Mouse (Mus musculus): ENCODE measurements around the gene Slc2a5. TPM values are rescaled to one million over a fixed set of nuclear protein-coding genes. Genes with fewer than 3 reads are reported as not detected.

Slc2a5 gene
- polyA plus RNA-seq, 1 experiment from 2014 or later, result 0.14 TPM

GRCm38 (mm10) chr4:150080330-150080967 lies 38.6 kb upstream of the Slc2a5 start:
- Histone ChIP-seq H3K36me3 (ENCODE audit: control insufficient read depth, insufficient read depth, low read length) (no peaks in the 10 kb centered on the region), H3K9me3 (ENCODE audit: control insufficient read depth, low read length) (no peaks in the 10 kb centered on the region), H3K27ac (ENCODE audit: low read depth, low read length) (no peak overlapping the region), H3K9ac (ENCODE audit: low read depth, low read length) (no peak overlapping the region), H3K4me3 (ENCODE audit: low read depth, low read length) (no peak overlapping the region), H3K4me2 (no peak overlapping the region), H3K27me3 (replicated peaks; ENCODE audit: control insufficient read depth, insufficient read depth, low read length) (peaks cover 5% of the 10 kb centered on the region; the same call in 1 of the 2 replicates), H3K4me1 (replicated peaks; ENCODE audit: control insufficient read depth, insufficient read depth, low read length) (no peaks in the 10 kb centered on the region)
- no peak for DNase-seq (ENCODE audit: low spot score)
- ATAC-seq (replicated peaks; ENCODE audit: low FRiP score), result no peak
- 83% methylated on average over 11 of the region's 11 CpGs for WGBS

GRCm38 (mm10) chr4:150085366-150085765 lies 33.7 kb upstream of the Slc2a5 start:
- no peak overlapping the region for H3K4me3 ChIP-seq (ENCODE audit: low read depth, low read length)
- ATAC-seq (replicated peaks; ENCODE audit: low FRiP score) (no peak), DNase-seq (ENCODE audit: low spot score) (no peak)
- H3K27ac ChIP-seq (ENCODE audit: low read depth, low read length), result no peak overlapping the region
- no peak overlapping the region for H3K9ac ChIP-seq (ENCODE audit: low read depth, low read length)
- 66% methylated on average over 4 of the region's 4 CpGs for WGBS
- no peaks in the 10 kb centered on the region for H3K36me3 ChIP-seq (ENCODE audit: control insufficient read depth, insufficient read depth, low read length)
- H3K9me3 ChIP-seq (ENCODE audit: control insufficient read depth, low read length), result no peaks in the 10 kb centered on the region
- peaks cover 6% of the 10 kb centered on the region; the same call in 1 of the 2 replicates for H3K4me1 ChIP-seq (replicated peaks; ENCODE audit: control insufficient read depth, insufficient read depth, low read length)
- H3K27me3 ChIP-seq (replicated peaks; ENCODE audit: control insufficient read depth, insufficient read depth, low read length), result peaks cover 26% of the 10 kb centered on the region
- no peak overlapping the region for H3K4me2 ChIP-seq

- Histone ChIP-seq H3K4me1 (replicated peaks; ENCODE audit: control insufficient read depth, insufficient read depth, low read length) (peaks cover 6% of the 10 kb centered on the region; the same call in 1 of the 2 replicates), H3K4me3 (ENCODE audit: low read depth, low read length) (peak overlapping the region; percentile 64), H3K27ac (ENCODE audit: low read depth, low read length) (no peak overlapping the region), H3K9me3 (ENCODE audit: control insufficient read depth, low read length) (no peaks in the 10 kb centered on the region), H3K4me2 (peak overlapping the region; percentile 100), H3K36me3 (ENCODE audit: control insufficient read depth, insufficient read depth, low read length) (no peaks in the 10 kb centered on the region), H3K27me3 (replicated peaks; ENCODE audit: control insufficient read depth, insufficient read depth, low read length) (peaks cover 37% of the 10 kb centered on the region), H3K9ac (ENCODE audit: low read depth, low read length) (no peak overlapping the region)
- DNase-seq (ENCODE audit: low spot score) (no peak), ATAC-seq (replicated peaks; ENCODE audit: low FRiP score) (no peak)
- WGBS, result 5% methylated on average over 7 of the region's 7 CpGs
These were observed 32.3 kb upstream of the Slc2a5 start for GRCm38 (mm10) chr4:150086841-150087160.

- H3K4me2 ChIP-seq, result peak within 1 kb of the TSS; percentile 100
- H3K27ac ChIP-seq (ENCODE audit: low read depth, low read length), result no peak within 1 kb of the TSS
- DNase-seq (ENCODE audit: low spot score) (peak; percentile 94), ATAC-seq (replicated peaks; ENCODE audit: low FRiP score) (peak; percentile 96)
- peak within 1 kb of the TSS; percentile 63 for H3K9ac ChIP-seq (ENCODE audit: low read depth, low read length)
- under 1% methylated on average over 56 of the region's 56 CpGs for WGBS
- H3K27me3 ChIP-seq (replicated peaks; ENCODE audit: control insufficient read depth, insufficient read depth, low read length), result peaks cover 38% of the 10 kb centered on the region
- no peaks in the 10 kb centered on the region for H3K36me3 ChIP-seq (ENCODE audit: control insufficient read depth, insufficient read depth, low read length)
- H3K9me3 ChIP-seq (ENCODE audit: control insufficient read depth, low read length), result no peaks in the 10 kb centered on the region
- H3K4me1 ChIP-seq (replicated peaks; ENCODE audit: control insufficient read depth, insufficient read depth, low read length), result peaks cover 6% of the 10 kb centered on the region; the same call in 1 of the 2 replicates
- H3K4me3 ChIP-seq (ENCODE audit: low read depth, low read length), result peak within 1 kb of the TSS; percentile 64
These were observed 31.8 kb upstream of the Slc2a5 start, which contains the start of gene Gpr157 for GRCm38 (mm10) chr4:150087161-150087889. Gene Gpr157, plus strand, starts transcription at chr4:150087365.

GRCm38 (mm10) chr4:150087890-150088530 lies 31.1 kb upstream of the Slc2a5 start:
- Histone ChIP-seq H3K4me2 (peak overlapping the region; percentile 100), H3K4me1 (replicated peaks; ENCODE audit: control insufficient read depth, insufficient read depth, low read length) (peaks cover 6% of the 10 kb centered on the region; the same call in 1 of the 2 replicates), H3K27me3 (replicated peaks; ENCODE audit: control insufficient read depth, insufficient read depth, low read length) (peaks cover 38% of the 10 kb centered on the region), H3K4me3 (ENCODE audit: low read depth, low read length) (peak overlapping the region; percentile 64), H3K9ac (ENCODE audit: low read depth, low read length) (peak overlapping the region; percentile 63), H3K36me3 (ENCODE audit: control insufficient read depth, insufficient read depth, low read length) (no peaks in the 10 kb centered on the region), H3K27ac (ENCODE audit: low read depth, low read length) (no peak overlapping the region), H3K9me3 (ENCODE audit: control insufficient read depth, low read length) (no peaks in the 10 kb centered on the region)
- WGBS, result 14% methylated on average over 29 of the region's 29 CpGs
- no peak for DNase-seq (ENCODE audit: low spot score)
- ATAC-seq (replicated peaks; ENCODE audit: low FRiP score), result no peak; the same call in 1 of the 2 replicates

- DNase-seq (ENCODE audit: low spot score) (no peak), ATAC-seq (replicated peaks; ENCODE audit: low FRiP score) (no peak)
- Histone ChIP-seq H3K27me3 (replicated peaks; ENCODE audit: control insufficient read depth, insufficient read depth, low read length) (peaks cover 38% of the 10 kb centered on the region), H3K36me3 (ENCODE audit: control insufficient read depth, insufficient read depth, low read length) (no peaks in the 10 kb centered on the region), H3K4me2 (no peak overlapping the region), H3K4me3 (ENCODE audit: low read depth, low read length) (no peak overlapping the region), H3K9me3 (ENCODE audit: control insufficient read depth, low read length) (no peaks in the 10 kb centered on the region), H3K9ac (ENCODE audit: low read depth, low read length) (no peak overlapping the region), H3K4me1 (replicated peaks; ENCODE audit: control insufficient read depth, insufficient read depth, low read length) (peaks cover 6% of the 10 kb centered on the region; the same call in 1 of the 2 replicates), H3K27ac (ENCODE audit: low read depth, low read length) (no peak overlapping the region)
- 67% methylated on average over 10 of the region's 10 CpGs for WGBS
These were observed 30.0 kb upstream of the Slc2a5 start for GRCm38 (mm10) chr4:150089121-150089520.

- peaks cover 6% of the 10 kb centered on the region; the same call in 1 of the 2 replicates for H3K4me1 ChIP-seq (replicated peaks; ENCODE audit: control insufficient read depth, insufficient read depth, low read length)
- peaks cover 38% of the 10 kb centered on the region for H3K27me3 ChIP-seq (replicated peaks; ENCODE audit: control insufficient read depth, insufficient read depth, low read length)
- H3K36me3 ChIP-seq (ENCODE audit: control insufficient read depth, insufficient read depth, low read length), result no peaks in the 10 kb centered on the region
- ATAC-seq (replicated peaks; ENCODE audit: low FRiP score) (no peak), DNase-seq (ENCODE audit: low spot score) (peak; percentile 64)
- H3K9me3 ChIP-seq (ENCODE audit: control insufficient read depth, low read length), result no peaks in the 10 kb centered on the region
- no peak overlapping the region for H3K4me2 ChIP-seq
- no peak overlapping the region for H3K4me3 ChIP-seq (ENCODE audit: low read depth, low read length)
- no peak overlapping the region for H3K9ac ChIP-seq (ENCODE audit: low read depth, low read length)
- no peak overlapping the region for H3K27ac ChIP-seq (ENCODE audit: low read depth, low read length)
- WGBS, result 79% methylated on average over 18 of the region's 18 CpGs
These were observed 27.0 kb upstream of the Slc2a5 start for GRCm38 (mm10) chr4:150091887-150092582.

- H3K4me2 ChIP-seq, result no peak overlapping the region
- H3K36me3 ChIP-seq (ENCODE audit: control insufficient read depth, insufficient read depth, low read length), result no peaks in the 10 kb centered on the region
- H3K9me3 ChIP-seq (ENCODE audit: control insufficient read depth, low read length), result no peaks in the 10 kb centered on the region
- H3K27ac ChIP-seq (ENCODE audit: low read depth, low read length), result no peak overlapping the region
- H3K27me3 ChIP-seq (replicated peaks; ENCODE audit: control insufficient read depth, insufficient read depth, low read length), result peaks cover 40% of the 10 kb centered on the region
- 52% methylated on average over 3 of the region's 3 CpGs for WGBS
- no peak overlapping the region for H3K4me3 ChIP-seq (ENCODE audit: low read depth, low read length)
- peaks cover 6% of the 10 kb centered on the region; the same call in 1 of the 2 replicates for H3K4me1 ChIP-seq (replicated peaks; ENCODE audit: control insufficient read depth, insufficient read depth, low read length)
- DNase-seq (ENCODE audit: low spot score) (no peak), ATAC-seq (replicated peaks; ENCODE audit: low FRiP score) (no peak)
- H3K9ac ChIP-seq (ENCODE audit: low read depth, low read length), result no peak overlapping the region
These were observed 26.5 kb upstream of the Slc2a5 start for GRCm38 (mm10) chr4:150092583-150092902.
